10 mouse cellular contexts compared by ENCODE assay signal in the genomic region with DNA sequence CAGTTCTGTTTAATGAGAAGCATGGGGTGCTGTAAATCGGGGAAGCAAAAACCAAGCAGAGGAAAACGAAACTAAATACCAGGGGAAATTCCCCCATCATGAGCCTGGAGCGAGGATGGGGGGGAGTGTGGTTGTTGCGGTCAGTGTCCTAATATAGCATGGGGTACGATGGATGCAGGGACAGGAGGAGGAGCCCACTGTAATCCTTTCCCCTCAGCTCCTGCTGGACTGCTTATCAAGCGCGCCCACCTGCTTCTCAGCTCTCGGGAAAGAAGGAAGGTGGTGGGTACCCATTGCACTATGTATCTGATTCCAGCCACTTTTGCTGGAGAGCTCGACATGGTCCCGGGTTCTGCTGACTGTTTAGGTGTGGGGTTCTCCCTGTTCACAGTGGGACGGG.
DNase-seq lines count a peak whose midpoint lies in the region; ATAC-seq and TF ChIP-seq lines count a peak whose summit lies in the region.
"Had no signal": no experiment of that assay in that cellular context is flagged by ENCODE, and none has a peak within 500 bp of the region (broad histone marks: within the 10 kb centered on the region; RNA-seq: fewer than 3 reads in every experiment).

No protein-coding gene starts in this region.

- H3K27me3 ChIP-seq in lung, embryonic 14.5 days (ENCODE audit: insufficient read depth, low read length) = no peaks in the 10 kb centered on the region
- no peaks in the 10 kb centered on the region for H3K27me3 ChIP-seq in embryonic facial prominence, embryonic 10.5 days (replicated peaks; ENCODE audit: low read depth, poor library complexity, severe bottlenecking)
- no peaks in the 10 kb centered on the region for H3K27me3 ChIP-seq in liver, embryonic 12.5 days (replicated peaks)
- H3K27me3 ChIP-seq in stomach, embryonic 15.5 days (replicated peaks) = no peaks in the 10 kb centered on the region
- H3K27me3 ChIP-seq: forebrain, embryonic 15.5 days had no signal

- peaks cover 46% of the 10 kb centered on the region for H3K36me3 ChIP-seq in lung, embryonic 14.5 days (ENCODE audit: insufficient read depth)
- H3K36me3 ChIP-seq in embryonic facial prominence, embryonic 10.5 days (replicated peaks) = peaks cover 64% of the 10 kb centered on the region
- no peaks in the 10 kb centered on the region for H3K36me3 ChIP-seq in liver, embryonic 12.5 days
- no peaks in the 10 kb centered on the region for H3K36me3 ChIP-seq in stomach, embryonic 15.5 days
- H3K36me3 ChIP-seq: forebrain, embryonic 15.5 days had no signal

- 78% methylated on average over 11 of the region's 11 CpGs for WGBS in lung, embryonic 14.5 days
- WGBS in lung, adult 2 months = 73% methylated on average over 11 of the region's 11 CpGs
- WGBS in embryonic facial prominence, embryonic 10.5 days = 79% methylated on average over 11 of the region's 11 CpGs
- WGBS in liver, embryonic 12.5 days (ENCODE audit: insufficient replicate concordance) = 31% methylated on average over 11 of the region's 11 CpGs
- WGBS in stomach, embryonic 15.5 days = 79% methylated on average over 11 of the region's 11 CpGs

- no peaks in the 10 kb centered on the region for H3K9me3 ChIP-seq in lung, embryonic 14.5 days (ENCODE audit: low read depth, low read length)
- no peaks in the 10 kb centered on the region for H3K9me3 ChIP-seq in embryonic facial prominence, embryonic 10.5 days
- H3K9me3 ChIP-seq in liver, embryonic 12.5 days (replicated peaks) = no peaks in the 10 kb centered on the region
- no peaks in the 10 kb centered on the region for H3K9me3 ChIP-seq in stomach, embryonic 15.5 days
- H3K9me3 ChIP-seq: forebrain, embryonic 15.5 days had no signal

- peak overlapping the region; percentile 15; the same call in 1 of the 2 replicates for H3K4me2 ChIP-seq in lung, embryonic 14.5 days
- peak overlapping the region; percentile 71 for H3K4me2 ChIP-seq in liver, embryonic 12.5 days
- no peak overlapping the region for H3K4me2 ChIP-seq in stomach, embryonic 15.5 days
- H3K4me2 ChIP-seq: forebrain, embryonic 15.5 days had no signal

- H3K27ac ChIP-seq in lung, embryonic 14.5 days (ENCODE audit: low read depth) = 0 out of 2 replicates have a peak overlapping the region, but pooled peaks have one; percentile 24
- H3K27ac ChIP-seq in embryonic facial prominence, embryonic 10.5 days (replicated peaks) = peak overlapping the region; percentile 24; the same call in 1 of the 2 replicates
- H3K27ac ChIP-seq in liver, embryonic 12.5 days = peak overlapping the region; percentile 90
- H3K27ac ChIP-seq in stomach, embryonic 15.5 days = peak overlapping the region; percentile 19; the same call in 1 of the 2 replicates

- ATAC-seq in lung, embryonic 14.5 days (ENCODE audit: insufficient read depth) = no peak
- peak; percentile 95 for ATAC-seq in liver, embryonic 12.5 days
- peak; percentile 80; the same call in 1 of the 2 replicates for ATAC-seq in stomach, embryonic 15.5 days (ENCODE audit: insufficient read depth, low FRiP score, low read depth)
- ATAC-seq: forebrain, embryonic 15.5 days had no signal

- no peak overlapping the region for H3K4me3 ChIP-seq in lung, embryonic 14.5 days (ENCODE audit: low read depth, low read length)
- H3K4me3 ChIP-seq in lung, adult 2 months (replicated peaks; ENCODE audit: extremely low read depth, low read depth, low read length) = no peak overlapping the region
- no peak overlapping the region for H3K4me3 ChIP-seq in embryonic facial prominence, embryonic 10.5 days
- peak overlapping the region; percentile 35 for H3K4me3 ChIP-seq in liver, embryonic 12.5 days
- H3K4me3 ChIP-seq in stomach, embryonic 15.5 days (replicated peaks) = no peak overlapping the region
- H3K4me3 ChIP-seq: forebrain, embryonic 15.5 days had no signal

- no peaks in the 10 kb centered on the region for H3K4me1 ChIP-seq in lung, embryonic 14.5 days (ENCODE audit: insufficient read depth)
- H3K4me1 ChIP-seq in lung, adult 2 months (ENCODE audit: control insufficient read depth, insufficient read depth, low read length) = no peaks in the 10 kb centered on the region
- H3K4me1 ChIP-seq in embryonic facial prominence, embryonic 10.5 days = peaks cover 4% of the 10 kb centered on the region; the same call in 1 of the 2 replicates
- peaks cover 53% of the 10 kb centered on the region for H3K4me1 ChIP-seq in liver, embryonic 12.5 days
- H3K4me1 ChIP-seq in stomach, embryonic 15.5 days = no peaks in the 10 kb centered on the region
- H3K4me1 ChIP-seq: forebrain, embryonic 15.5 days had no signal

- TF ChIP-seq POLR2A in lung, adult 2 months (IDR thresholded peaks at IDR 0.05; ENCODE audit: borderline replicate concordance, extremely low read depth, low read depth, low read length) = no peak

- TF ChIP-seq CTCF in lung, embryonic 14.5 days (IDR thresholded peaks at IDR 0.05; ENCODE audit: low read depth) = no peak
- no peak for TF ChIP-seq CTCF in lung, adult 2 months (IDR thresholded peaks at IDR 0.05; ENCODE audit: insufficient read depth, low read length)

- H3K9ac ChIP-seq in lung, embryonic 14.5 days = no peak overlapping the region
- H3K9ac ChIP-seq in liver, embryonic 12.5 days = peak overlapping the region; percentile 69
- no peak overlapping the region for H3K9ac ChIP-seq in stomach, embryonic 15.5 days
- H3K9ac ChIP-seq: forebrain, embryonic 15.5 days had no signal

- DNase-seq in lung, embryonic 14.5 days = no peak
- DNase-seq in lung, adult 2 months = no peak
- no peak for DNase-seq in embryonic facial prominence, embryonic 10.5 days (ENCODE audit: low spot score)
- DNase-seq in ovary, postnatal 14 days (ENCODE audit: low spot score) = no peak
- no peak for DNase-seq in urinary bladder, postnatal 10 days (ENCODE audit: low spot score)
- DNase-seq in cerebellum, adult 9-10 months = no peak
- DNase-seq: cerebellum, adult 11 months had no signal

Comparison
In these comparisons a context has a peak if more than half of its experiments do, and no peak if none do; other contexts are left out.
1. H3K27ac ChIP-seq: peak in every context shown above with its lines; median percentile 90 in liver, embryonic 12.5 days; 24 in lung, embryonic 14.5 days; 24 in embryonic facial prominence, embryonic 10.5 days; 19 in stomach, embryonic 15.5 days.